Mouse (Mus musculus): Measurements from ENCODE around the gene Tekt4.
A peak's percentile ranks its signal among the peaks of the same experiment; 100 is the strongest.

Tekt4 gene

GRCm38 (mm10) chr17:25432433-25433181, 21.8 kb upstream of the Tekt4 start:
- no peak for DNase-seq (ENCODE audit: low spot score in 2 of 2)

GRCm38 (mm10) chr17:25433223-25433616, 21.2 kb upstream of the Tekt4 start:
- DNase-seq (ENCODE audit: low spot score in 2 of 2): no peak

DNA sequence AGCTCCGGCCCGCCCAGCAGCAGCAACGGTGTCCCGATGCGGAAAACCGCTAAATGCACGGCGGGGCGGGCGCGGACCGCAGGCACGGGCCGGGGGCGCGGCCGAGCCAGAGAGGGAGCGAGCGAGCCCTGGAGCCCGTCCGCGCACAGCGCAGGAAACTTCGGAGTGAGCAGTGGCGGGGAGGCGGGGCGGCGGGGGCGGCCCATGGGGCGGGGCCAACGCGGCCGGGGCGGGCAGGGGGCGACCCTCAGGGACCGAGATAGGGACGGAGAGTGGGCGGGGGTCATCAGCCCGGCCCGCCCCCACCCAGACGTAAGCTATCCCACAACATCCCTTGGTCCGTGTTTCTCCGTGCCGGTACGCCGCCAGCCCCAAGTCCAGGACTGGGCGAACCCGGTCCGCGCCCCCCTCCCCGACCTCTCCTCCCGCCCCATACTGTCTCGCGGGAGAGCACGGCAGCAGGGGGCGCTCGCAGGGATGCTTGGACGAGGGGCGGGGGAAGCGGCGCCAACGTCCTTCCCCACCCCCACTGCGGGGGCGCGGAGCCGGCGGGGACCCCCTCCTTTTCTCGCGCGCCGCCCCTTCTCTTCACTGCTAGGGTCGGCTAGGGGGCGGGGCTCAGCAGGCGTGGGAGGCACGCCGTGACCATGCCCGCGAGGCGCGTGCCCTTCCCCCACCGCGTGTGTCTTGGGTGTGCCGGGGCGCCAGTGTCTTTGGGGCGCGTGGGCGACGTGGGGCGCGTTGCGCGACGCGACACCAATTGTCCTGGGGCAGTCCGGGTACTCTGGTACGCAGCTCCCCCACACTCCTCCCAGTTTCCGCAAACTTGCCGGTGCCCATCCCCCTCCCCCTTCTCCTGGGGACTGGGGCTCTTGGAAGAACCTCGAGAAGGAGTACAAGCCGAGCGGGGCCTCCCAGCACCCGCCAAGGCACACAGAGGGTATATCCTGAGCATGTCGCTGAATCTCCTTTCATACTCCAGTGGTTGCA, 20.5 kb upstream of the Tekt4 start, which contains the start of gene Cacna1h:
Gene Cacna1h (minus strand): TSS at position 167 of the 990 bp plus-strand sequence.
- DNase-seq (ENCODE audit: low spot score in 2 of 2): peak in 1 of 2 experiments; percentile 9

DNA sequence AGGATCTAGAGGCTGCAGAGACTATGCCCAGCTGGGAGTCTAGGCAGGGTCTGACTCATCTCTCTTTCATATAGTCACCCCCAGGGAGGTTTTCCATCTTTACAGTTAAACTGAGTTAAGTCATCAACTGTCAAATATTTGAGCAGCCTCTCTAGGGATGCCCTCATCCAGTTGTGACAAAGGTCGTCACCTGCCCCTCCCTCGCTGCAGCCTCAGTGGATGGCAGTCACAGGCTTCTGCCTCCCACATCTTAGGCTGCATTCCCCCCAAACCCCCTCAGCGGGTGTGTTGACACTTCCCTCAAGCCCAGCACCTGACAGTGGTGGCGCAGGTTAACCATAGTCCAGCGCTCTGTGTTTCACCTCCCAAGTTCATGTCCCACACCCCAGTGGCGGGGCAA, 13.0 kb upstream of the Tekt4 start:
- no peak for DNase-seq (ENCODE audit: low spot score in 2 of 2)

- no peak for DNase-seq (ENCODE audit: low spot score in 2 of 2)
These were observed 11.5 kb upstream of the Tekt4 start for GRCm38 (mm10) chr17:25442889-25443288.

DNA sequence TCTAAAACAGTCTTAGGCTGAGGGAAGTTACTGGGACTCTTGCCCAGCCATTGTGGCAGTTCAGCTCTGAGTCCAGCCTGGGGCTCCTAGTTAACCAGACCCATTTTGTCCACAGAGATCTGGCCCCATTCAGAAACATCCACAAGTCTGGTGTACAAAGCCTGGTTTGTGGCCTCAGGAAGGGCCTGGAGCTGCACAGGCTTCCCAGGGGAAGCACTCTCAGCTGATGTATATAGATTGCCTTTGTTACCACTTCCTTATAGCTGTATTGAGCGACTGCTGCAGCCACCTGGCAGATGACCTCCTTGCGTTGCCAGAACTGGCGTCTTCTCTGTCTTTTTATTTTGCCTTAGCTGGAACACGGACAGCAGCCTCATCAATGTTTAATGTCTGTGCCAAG, 9.3 kb upstream of the Tekt4 start:
- DNase-seq (ENCODE audit: low spot score in 2 of 2): no peak

GRCm38 (mm10) chr17:25445841-25446240, 8.6 kb upstream of the Tekt4 start:
- no peak for DNase-seq (ENCODE audit: low spot score in 2 of 2)

GRCm38 (mm10) chr17:25447865-25448264, 6.5 kb upstream of the Tekt4 start:
- DNase-seq (ENCODE audit: low spot score in 2 of 2): no peak

DNA sequence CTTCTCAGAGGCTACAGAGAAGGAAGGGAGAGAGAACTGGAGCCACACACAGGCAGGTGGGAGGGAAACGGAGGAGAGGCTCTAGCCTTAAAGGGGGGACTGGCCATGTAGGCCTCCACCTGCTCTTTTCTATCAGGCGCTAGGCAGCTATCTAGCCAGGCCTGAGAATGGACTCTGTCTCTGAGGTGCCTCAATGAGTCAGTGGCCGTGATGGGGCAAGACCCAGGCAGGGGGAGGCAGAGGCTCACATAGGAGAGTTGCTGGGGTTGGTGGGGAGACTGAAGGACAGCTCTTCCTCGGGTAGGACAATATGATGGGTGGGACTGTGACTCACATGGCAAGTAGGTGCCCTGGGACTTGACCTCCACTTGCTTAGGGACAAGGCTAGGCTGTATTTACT, 4.1 kb upstream of the Tekt4 start:
- no peak for DNase-seq (ENCODE audit: low spot score in 2 of 2)

DNA sequence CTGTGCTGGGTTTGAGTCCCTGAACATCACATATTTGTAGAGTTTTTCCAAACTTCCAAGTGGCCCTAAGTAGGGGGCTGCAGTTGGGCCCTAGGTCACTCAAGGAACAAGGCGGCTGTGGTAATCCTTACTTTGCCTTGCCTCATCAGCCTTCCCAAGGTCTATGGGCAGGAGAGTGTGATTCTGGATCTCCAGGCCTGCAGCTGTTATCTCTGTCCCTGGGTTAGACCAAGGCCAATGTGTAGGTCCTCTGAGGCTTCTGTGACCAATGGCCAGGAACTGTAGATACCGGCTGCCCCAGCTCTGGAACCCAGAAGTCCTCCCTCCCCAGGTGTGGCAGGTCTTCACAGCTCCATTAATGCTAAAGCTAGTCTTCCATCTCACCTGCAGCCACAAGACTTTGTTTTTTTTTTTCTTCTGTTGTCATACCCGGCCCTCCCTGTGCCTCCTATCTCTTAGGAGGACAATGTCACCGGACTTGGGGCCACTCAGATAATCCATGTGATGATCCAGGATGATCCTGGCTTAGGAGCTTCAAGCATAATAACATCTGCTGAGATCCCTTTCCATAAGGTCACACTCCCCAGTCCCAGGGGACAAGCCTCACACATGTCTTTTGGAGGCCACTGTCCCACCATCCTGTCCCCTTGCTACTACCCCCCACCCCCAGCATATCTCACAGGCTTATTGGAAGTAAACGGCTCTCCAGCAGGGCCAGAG, 2.0 kb upstream of the Tekt4 start:
- DNase-seq (ENCODE audit: low spot score in 2 of 2): no peak

DNA sequence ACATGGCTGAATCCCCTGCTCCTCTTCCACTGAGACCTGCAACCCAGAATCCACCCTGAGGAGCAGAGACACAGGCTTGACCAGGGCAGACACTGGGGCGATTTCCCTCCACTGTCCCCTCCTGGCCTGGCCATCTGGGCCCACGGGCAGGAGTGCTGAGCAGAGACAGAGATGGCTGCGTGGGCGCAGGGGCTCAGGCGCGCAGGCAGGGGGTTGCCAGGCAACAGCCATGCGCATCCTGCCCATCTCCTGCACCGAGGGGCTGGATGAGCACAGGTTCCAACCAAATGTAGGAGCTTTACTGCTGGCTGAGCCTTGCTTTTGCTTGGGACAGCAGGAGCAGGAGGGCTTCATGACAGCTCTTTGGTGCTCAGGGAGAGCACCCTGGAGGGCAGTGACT, 2.1 kb downstream of the Tekt4 start:
- no peak for DNase-seq (ENCODE audit: low spot score in 2 of 2)

DNA sequence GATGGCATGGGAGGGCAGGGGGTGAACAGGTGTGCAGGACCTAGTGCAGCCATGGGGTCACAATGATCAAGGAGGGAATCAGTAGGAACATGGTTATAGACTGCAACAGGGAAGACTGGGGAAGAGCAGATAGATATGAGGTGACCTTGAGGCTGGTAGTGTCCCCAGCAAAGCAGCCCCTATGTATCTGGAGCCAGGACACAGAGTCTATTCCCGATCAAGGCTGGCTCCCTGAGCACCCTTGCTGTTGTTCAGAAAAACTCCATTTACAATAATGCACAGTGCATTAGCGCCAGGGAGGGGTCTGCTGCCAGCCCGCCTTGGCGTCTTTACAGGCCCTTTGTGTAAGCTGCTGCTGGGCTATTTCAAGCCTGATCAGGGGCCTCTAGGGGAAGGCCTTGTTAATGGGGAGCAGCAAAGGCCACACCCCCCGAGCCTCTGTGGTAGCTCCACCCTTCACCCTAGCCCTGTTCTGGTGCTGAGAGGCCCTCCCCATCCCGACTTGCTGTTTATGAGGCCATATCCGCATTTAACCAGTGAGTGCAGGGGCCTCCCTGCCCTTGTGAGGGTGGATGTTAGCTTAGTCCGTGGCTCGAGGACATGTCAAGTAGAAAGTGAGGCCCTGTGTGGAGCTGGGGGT, 7.9 kb downstream of the Tekt4 start:
- no peak for DNase-seq (ENCODE audit: low spot score in 2 of 2)

- DNase-seq (ENCODE audit: low spot score in 2 of 2): no peak
These were observed 9.0 kb downstream of the Tekt4 start for GRCm38 (mm10) chr17:25463326-25463945.

DNA sequence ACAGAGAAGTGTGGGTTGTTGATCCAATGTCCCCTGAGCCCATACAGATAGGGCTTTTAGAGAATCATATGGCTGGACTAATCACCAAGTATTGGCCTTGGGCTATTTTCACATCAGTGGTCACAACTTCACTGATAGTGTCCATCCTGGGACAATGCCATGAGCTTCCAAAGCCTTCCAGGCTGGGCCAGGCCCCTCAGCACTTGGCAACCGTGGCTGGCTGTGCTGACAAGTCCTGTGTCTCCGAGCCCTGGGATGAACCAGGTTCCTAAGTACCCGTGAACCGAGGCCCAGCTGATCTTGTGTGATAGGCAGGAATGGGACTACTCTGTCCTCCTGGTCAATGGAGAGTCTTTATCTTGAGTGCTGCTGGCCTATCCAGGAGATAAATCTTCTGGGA, 9.7 kb downstream of the Tekt4 start:
- no peak for DNase-seq (ENCODE audit: low spot score in 2 of 2)

DNA sequence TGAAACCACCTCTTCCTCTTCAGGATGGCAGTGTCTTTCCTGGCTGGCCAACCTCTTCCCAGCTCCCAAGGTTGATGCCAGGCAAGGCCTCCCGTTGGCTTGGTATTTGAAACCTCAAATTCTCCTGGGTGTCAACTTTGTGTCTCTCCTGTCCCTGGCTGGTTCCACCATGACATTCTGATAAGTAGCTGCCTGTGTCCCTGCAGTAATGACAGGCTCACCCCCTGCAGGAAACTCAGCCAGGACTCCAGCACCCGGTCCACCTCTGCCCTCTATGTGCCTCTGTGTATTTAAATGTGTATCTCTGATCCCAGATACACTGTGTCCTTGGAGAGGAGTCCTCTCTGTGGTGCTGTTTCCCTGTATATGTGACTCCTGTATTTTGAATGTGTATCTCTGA, 11.8 kb downstream of the Tekt4 start:
- no peak for DNase-seq (ENCODE audit: low spot score in 2 of 2)

DNA sequence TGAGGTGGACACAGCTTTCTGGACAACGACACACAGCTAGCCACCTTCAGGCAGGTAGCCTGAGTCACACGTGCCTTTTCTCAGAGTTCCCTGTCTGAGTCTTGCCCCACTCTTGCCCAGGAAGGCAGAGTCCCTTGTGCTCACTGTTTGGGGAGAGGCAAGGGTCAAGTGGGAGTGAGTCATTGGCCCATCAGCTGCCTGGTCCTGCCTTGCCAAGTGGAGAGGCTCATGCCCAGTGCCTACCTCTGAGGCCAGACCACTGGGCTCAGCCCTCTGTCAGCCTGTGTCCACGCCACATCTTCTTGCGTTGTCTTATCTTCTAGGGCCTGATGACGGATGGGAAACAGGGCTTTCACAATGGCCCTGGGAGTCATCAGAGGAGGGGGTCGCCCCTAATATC, 13.4 kb downstream of the Tekt4 start:
- DNase-seq (ENCODE audit: low spot score in 2 of 2): no peak

GRCm38 (mm10) chr17:25468301-25468700, 13.9 kb downstream of the Tekt4 start:
- no peak for DNase-seq (ENCODE audit: low spot score in 2 of 2)

GRCm38 (mm10) chr17:25469798-25470197, 15.4 kb downstream of the Tekt4 start:
- peak; percentile 47 to 62 for DNase-seq (ENCODE audit: low spot score in 2 of 2)

GRCm38 (mm10) chr17:25471418-25471817, 17.0 kb downstream of the Tekt4 start:
- no peak for DNase-seq (ENCODE audit: low spot score in 2 of 2)

DNA sequence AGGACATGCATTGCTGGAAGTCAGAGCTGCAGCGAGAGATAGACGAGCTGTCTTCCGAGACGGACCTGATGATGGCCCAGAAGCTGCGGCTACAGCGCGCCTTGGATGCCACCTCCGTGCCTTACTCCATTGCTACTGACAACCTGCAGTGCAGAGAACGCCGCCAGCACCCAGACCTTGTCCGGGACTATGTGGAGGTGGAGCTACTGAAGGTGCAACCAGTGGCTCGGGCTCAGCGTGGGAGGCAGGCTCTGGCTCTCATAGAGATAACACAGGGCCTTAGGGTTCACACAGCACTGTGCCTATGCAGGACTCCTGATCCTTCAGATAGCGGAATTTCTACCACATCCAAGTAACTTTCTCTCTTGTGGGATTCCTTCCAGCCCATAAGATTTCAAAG, 17.6 kb downstream of the Tekt4 start:
- no peak for DNase-seq (ENCODE audit: low spot score in 2 of 2)
